Mouse (Mus musculus) heart, adult 2 months (tissue): ENCODE measurements at regions not wholly inside any gene's neighbourhood (a gene's known extent, or its start where the extent isn't known, plus 50 kb on each side); places are given as distances from the start of the nearest gene placed in this dataset.

Experiments used
- CTCF ChIP-seq: fragments of 200-600 bp; IDR thresholded peaks from 2 replicates; pipeline ENCODE4 v1.8.1; 2022; ENCODE audit warnings: antibody characterized with exemption, mild to moderate bottlenecking, moderate library complexity
- EP300 ChIP-seq: fragments of 200-500 bp; IDR thresholded peaks from 2 replicates; pipeline ENCODE4 v1.6.1; 2011; ENCODE audit warnings: low read depth, low read length, control low read depth; ENCODE audit not compliant: insufficient read depth
- POLR2A ChIP-seq: fragments of 200-500 bp; IDR thresholded peaks from 2 replicates; pipeline ENCODE4 v1.6.1; 2011; ENCODE audit warnings: mild to moderate bottlenecking, low read depth, low read length, control low read depth; ENCODE audit not compliant: insufficient read depth

DNA sequence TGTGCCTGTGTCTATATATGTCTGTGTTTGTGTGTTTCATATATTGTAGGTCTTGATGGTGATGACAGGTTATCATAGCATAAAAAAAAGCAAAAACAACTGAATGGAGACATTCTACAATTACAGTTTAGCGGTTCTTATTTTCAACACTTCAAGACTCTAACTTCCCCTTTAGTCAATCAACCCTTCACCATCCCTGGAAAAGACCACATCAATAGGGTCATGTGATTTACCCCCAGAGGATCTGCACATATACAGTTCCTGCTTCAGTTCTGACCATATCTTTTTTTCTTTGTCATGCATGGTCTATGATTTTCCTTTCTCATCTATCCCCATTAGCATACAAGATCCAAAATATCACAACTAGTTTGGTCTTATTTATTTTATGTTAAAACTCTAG is 3348.9 kb upstream of the Lrrc6 start:
- TF ChIP-seq EP300, result no peak
- TF ChIP-seq CTCF, result no peak
- TF ChIP-seq POLR2A, result no peak
